Mouse (Mus musculus): ENCODE results near the gene Spint2. TPM values are rescaled to one million over a fixed set of nuclear protein-coding genes. Genes with fewer than 3 reads are reported as not detected.

Spint2 gene
- polyA plus RNA-seq, 1 experiment from 2014 or later: 496 TPM

GRCm38 (mm10) chr7:29259781-29260730 lies 21.7 kb downstream of the Spint2 start:
- H3K4me2 ChIP-seq (ENCODE audit: low read length): no peak overlapping the region
- no peak for DNase-seq (ENCODE audit: low spot score)
- no peaks in the 10 kb centered on the region for H3K36me3 ChIP-seq (ENCODE audit: insufficient read depth, low read length)
- H3K27ac ChIP-seq: no peak overlapping the region
- 0 out of 2 replicates have a peak, but pooled peaks cover 5% of the 10 kb centered on the region for H3K4me1 ChIP-seq (replicated peaks; ENCODE audit: insufficient read depth, low read length)
- WGBS: 73% methylated on average over 10 of the region's 10 CpGs
- no peak; the same call in 1 of the 2 replicates for ATAC-seq (replicated peaks; ENCODE audit: low FRiP score, low read depth)
- no peaks in the 10 kb centered on the region for H3K27me3 ChIP-seq (ENCODE audit: insufficient read depth, low read length)
- TF ChIP-seq CTCF (IDR thresholded peaks at IDR 0.05; ENCODE audit: low read depth): no peak
- no peaks in the 10 kb centered on the region for H3K9me3 ChIP-seq (replicated peaks; ENCODE audit: low read length)
- no peak overlapping the region for H3K4me3 ChIP-seq (replicated peaks; ENCODE audit: low read depth, low read length)
- no peak overlapping the region for H3K9ac ChIP-seq (ENCODE audit: low read depth, low read length)

GRCm38 (mm10) chr7:29257368-29257767 lies 24.3 kb downstream of the Spint2 start:
- DNase-seq (ENCODE audit: low spot score): no peak
- H3K9me3 ChIP-seq (replicated peaks; ENCODE audit: low read length): no peaks in the 10 kb centered on the region
- no peak overlapping the region for H3K27ac ChIP-seq
- WGBS: 87% methylated on average over 1 of the region's 1 CpGs
- 0 out of 2 replicates have a peak, but pooled peaks cover 14% of the 10 kb centered on the region for H3K4me1 ChIP-seq (replicated peaks; ENCODE audit: insufficient read depth, low read length)
- no peaks in the 10 kb centered on the region for H3K27me3 ChIP-seq (ENCODE audit: insufficient read depth, low read length)
- H3K4me2 ChIP-seq (ENCODE audit: low read length): no peak overlapping the region
- TF ChIP-seq CTCF (IDR thresholded peaks at IDR 0.05; ENCODE audit: low read depth): no peak
- H3K36me3 ChIP-seq (ENCODE audit: insufficient read depth, low read length): no peaks in the 10 kb centered on the region
- H3K9ac ChIP-seq (ENCODE audit: low read depth, low read length): no peak overlapping the region
- no peak overlapping the region for H3K4me3 ChIP-seq (replicated peaks; ENCODE audit: low read depth, low read length)
- no peak for ATAC-seq (replicated peaks; ENCODE audit: low FRiP score, low read depth)

GRCm38 (mm10) chr7:29255875-29256274 lies 25.8 kb downstream of the Spint2 start:
- 74% methylated on average over 4 of the region's 4 CpGs for WGBS

GRCm38 (mm10) chr7:29253842-29254241 lies 27.9 kb downstream of the Spint2 start:
- Histone ChIP-seq H3K9me3 (replicated peaks; ENCODE audit: low read length) (no peaks in the 10 kb centered on the region), H3K4me3 (replicated peaks; ENCODE audit: low read depth, low read length) (no peak overlapping the region), H3K36me3 (ENCODE audit: insufficient read depth, low read length) (no peaks in the 10 kb centered on the region), H3K4me1 (replicated peaks; ENCODE audit: insufficient read depth, low read length) (peaks cover 8% of the 10 kb centered on the region; the same call in 1 of the 2 replicates), H3K27ac (no peak overlapping the region), H3K9ac (ENCODE audit: low read depth, low read length) (no peak overlapping the region), H3K27me3 (ENCODE audit: insufficient read depth, low read length) (no peaks in the 10 kb centered on the region), H3K4me2 (ENCODE audit: low read length) (no peak overlapping the region)
- DNase-seq (ENCODE audit: low spot score) (peak; percentile 44), ATAC-seq (replicated peaks; ENCODE audit: low FRiP score, low read depth) (peak; percentile 64; the same call in 1 of the 2 replicates)
- WGBS: 21% methylated on average over 5 of the region's 5 CpGs
- no peak for TF ChIP-seq CTCF (IDR thresholded peaks at IDR 0.05; ENCODE audit: low read depth)

More at GRCm38 (mm10) chr7:29255875-29256274, 25.8 kb downstream of the Spint2 start:
- no peak for TF ChIP-seq CTCF (IDR thresholded peaks at IDR 0.05; ENCODE audit: low read depth)
- Histone ChIP-seq H3K9me3 (replicated peaks; ENCODE audit: low read length) (no peaks in the 10 kb centered on the region), H3K27me3 (ENCODE audit: insufficient read depth, low read length) (no peaks in the 10 kb centered on the region), H3K4me2 (ENCODE audit: low read length) (no peak overlapping the region), H3K4me1 (replicated peaks; ENCODE audit: insufficient read depth, low read length) (0 out of 2 replicates have a peak, but pooled peaks cover 8% of the 10 kb centered on the region), H3K27ac (no peak overlapping the region), H3K9ac (ENCODE audit: low read depth, low read length) (no peak overlapping the region), H3K4me3 (replicated peaks; ENCODE audit: low read depth, low read length) (no peak overlapping the region), H3K36me3 (ENCODE audit: insufficient read depth, low read length) (no peaks in the 10 kb centered on the region)
- DNase-seq (ENCODE audit: low spot score) (no peak), ATAC-seq (replicated peaks; ENCODE audit: low FRiP score, low read depth) (no peak)

GRCm38 (mm10) chr7:29251166-29251565 lies 30.5 kb downstream of the Spint2 start:
- H3K27me3 ChIP-seq (ENCODE audit: insufficient read depth, low read length): no peaks in the 10 kb centered on the region
- H3K9me3 ChIP-seq (replicated peaks; ENCODE audit: low read length): no peaks in the 10 kb centered on the region
- WGBS: 68% methylated on average over 3 of the region's 3 CpGs
- H3K4me2 ChIP-seq (ENCODE audit: low read length): no peak overlapping the region
- DNase-seq (ENCODE audit: low spot score) (no peak), ATAC-seq (replicated peaks; ENCODE audit: low FRiP score, low read depth) (no peak)
- H3K4me1 ChIP-seq (replicated peaks; ENCODE audit: insufficient read depth, low read length): peaks cover 12% of the 10 kb centered on the region
- H3K9ac ChIP-seq (ENCODE audit: low read depth, low read length): no peak overlapping the region
- no peak overlapping the region for H3K27ac ChIP-seq
- TF ChIP-seq CTCF (IDR thresholded peaks at IDR 0.05; ENCODE audit: low read depth): no peak
- H3K4me3 ChIP-seq (replicated peaks; ENCODE audit: low read depth, low read length): no peak overlapping the region
- H3K36me3 ChIP-seq (ENCODE audit: insufficient read depth, low read length): 0 out of 2 replicates have a peak, but pooled peaks cover 2% of the 10 kb centered on the region

GRCm38 (mm10) chr7:29248261-29248841 lies 33.4 kb downstream of the Spint2 start, which contains the start of gene 2200002D01Rik:
TSS of gene 2200002D01Rik (minus strand) at chr7:29248466.
- Histone ChIP-seq H3K9ac (ENCODE audit: low read depth, low read length) (peak within 1 kb of the TSS; percentile 46), H3K36me3 (ENCODE audit: insufficient read depth, low read length) (0 out of 2 replicates have a peak, but pooled peaks cover 10% of the 10 kb centered on the region), H3K27me3 (ENCODE audit: insufficient read depth, low read length) (no peaks in the 10 kb centered on the region), H3K9me3 (replicated peaks; ENCODE audit: low read length) (no peaks in the 10 kb centered on the region), H3K4me2 (ENCODE audit: low read length) (peak within 1 kb of the TSS; percentile 59), H3K27ac (peak within 1 kb of the TSS; percentile 61), H3K4me3 (replicated peaks; ENCODE audit: low read depth, low read length) (peak within 1 kb of the TSS; percentile 26), H3K4me1 (replicated peaks; ENCODE audit: insufficient read depth, low read length) (peaks cover 4% of the 10 kb centered on the region)
- DNase-seq (ENCODE audit: low spot score) (peak; percentile 55), ATAC-seq (replicated peaks; ENCODE audit: low FRiP score, low read depth) (peak; percentile 72)
- TF ChIP-seq CTCF (IDR thresholded peaks at IDR 0.05; ENCODE audit: low read depth): peak; percentile 29; the same call in 1 of the 2 replicates
- WGBS: 16% methylated on average over 20 of the region's 20 CpGs

Data from kidney, postnatal 0 days (tissue).